Mouse (Mus musculus): Measurements from ENCODE around the gene Myo16. TPM values are rescaled to one million over a fixed set of nuclear protein-coding genes. Genes with fewer than 3 reads are reported as not detected.
A peak's percentile ranks its signal among the peaks of the same experiment; 100 is the strongest.

Gene Myo16
- polyA plus RNA-seq, 1 experiment: 104 TPM

- Histone ChIP-seq H3K27ac (ENCODE audit: insufficient read depth, low read depth, low read length) (no peak overlapping the region), H3K4me3 (ENCODE audit: insufficient read depth, low read depth, low read length) (no peak overlapping the region), H3K4me1 (ENCODE audit: control insufficient read depth, insufficient read depth, low read length) (peaks cover 4% of the 10 kb centered on the region)
- TF ChIP-seq CTCF (IDR thresholded peaks at IDR 0.05; ENCODE audit: insufficient read depth, low read depth, low read length) (no peak), POLR2A (IDR thresholded peaks at IDR 0.05; ENCODE audit: insufficient read depth, low read depth, low read length) (no peak)
- WGBS: 45% methylated on average over 3 of the region's 3 CpGs
These were observed 89.6 kb downstream of the Myo16 start for GRCm38 (mm10) chr8:10243344-10243743.

GRCm38 (mm10) chr8:10249156-10249555, 95.4 kb downstream of the Myo16 start:
- H3K4me1 ChIP-seq (ENCODE audit: control insufficient read depth, insufficient read depth, low read length): peaks cover 13% of the 10 kb centered on the region
- TF ChIP-seq POLR2A (IDR thresholded peaks at IDR 0.05; ENCODE audit: insufficient read depth, low read depth, low read length) (no peak), CTCF (IDR thresholded peaks at IDR 0.05; ENCODE audit: insufficient read depth, low read depth, low read length) (no peak)
- H3K27ac ChIP-seq (ENCODE audit: insufficient read depth, low read depth, low read length): peak overlapping the region; percentile 87
- H3K4me3 ChIP-seq (ENCODE audit: insufficient read depth, low read depth, low read length): peak overlapping the region; percentile 59
- 3% methylated on average over 15 of the region's 15 CpGs for WGBS

- peaks cover 13% of the 10 kb centered on the region for H3K4me1 ChIP-seq (ENCODE audit: control insufficient read depth, insufficient read depth, low read length)
- no peak overlapping the region for H3K27ac ChIP-seq (ENCODE audit: insufficient read depth, low read depth, low read length)
- TF ChIP-seq CTCF (IDR thresholded peaks at IDR 0.05; ENCODE audit: insufficient read depth, low read depth, low read length) (no peak), POLR2A (IDR thresholded peaks at IDR 0.05; ENCODE audit: insufficient read depth, low read depth, low read length) (no peak)
- no peak overlapping the region for H3K4me3 ChIP-seq (ENCODE audit: insufficient read depth, low read depth, low read length)
- WGBS: 56% methylated on average over 2 of the region's 2 CpGs
These were observed 102.0 kb downstream of the Myo16 start for GRCm38 (mm10) chr8:10255741-10256140.

- TF ChIP-seq POLR2A (IDR thresholded peaks at IDR 0.05; ENCODE audit: insufficient read depth, low read depth, low read length): no peak
- no peak for TF ChIP-seq CTCF (IDR thresholded peaks at IDR 0.05; ENCODE audit: insufficient read depth, low read depth, low read length)
- Histone ChIP-seq H3K27ac (ENCODE audit: insufficient read depth, low read depth, low read length) (no peak overlapping the region), H3K4me1 (ENCODE audit: control insufficient read depth, insufficient read depth, low read length) (peaks cover 11% of the 10 kb centered on the region), H3K4me3 (ENCODE audit: insufficient read depth, low read depth, low read length) (no peak overlapping the region)
- WGBS: 81% methylated on average over 3 of the region's 3 CpGs
These were observed 102.9 kb downstream of the Myo16 start for GRCm38 (mm10) chr8:10256563-10256962.

GRCm38 (mm10) chr8:10270094-10270493, 116.4 kb downstream of the Myo16 start:
- Histone ChIP-seq H3K4me3 (ENCODE audit: insufficient read depth, low read depth, low read length) (no peak overlapping the region), H3K4me1 (ENCODE audit: control insufficient read depth, insufficient read depth, low read length) (peaks cover 5% of the 10 kb centered on the region; the same call in 1 of the 2 replicates), H3K27ac (ENCODE audit: insufficient read depth, low read depth, low read length) (no peak overlapping the region)
- no peak for TF ChIP-seq CTCF (IDR thresholded peaks at IDR 0.05; ENCODE audit: insufficient read depth, low read depth, low read length)
- TF ChIP-seq POLR2A (IDR thresholded peaks at IDR 0.05; ENCODE audit: insufficient read depth, low read depth, low read length): no peak
- WGBS: 88% methylated on average over 4 of the region's 4 CpGs

- Histone ChIP-seq H3K27ac (ENCODE audit: insufficient read depth, low read depth, low read length) (no peak overlapping the region), H3K4me3 (ENCODE audit: insufficient read depth, low read depth, low read length) (no peak overlapping the region), H3K4me1 (ENCODE audit: control insufficient read depth, insufficient read depth, low read length) (peaks cover 2% of the 10 kb centered on the region; the same call in 1 of the 2 replicates)
- 75% methylated on average over 4 of the region's 4 CpGs for WGBS
- TF ChIP-seq POLR2A (IDR thresholded peaks at IDR 0.05; ENCODE audit: insufficient read depth, low read depth, low read length) (no peak), CTCF (IDR thresholded peaks at IDR 0.05; ENCODE audit: insufficient read depth, low read depth, low read length) (no peak)
These were observed 138.9 kb downstream of the Myo16 start for GRCm38 (mm10) chr8:10292600-10292999.

- Histone ChIP-seq H3K4me1 (ENCODE audit: control insufficient read depth, insufficient read depth, low read length) (peaks cover 10% of the 10 kb centered on the region), H3K4me3 (ENCODE audit: insufficient read depth, low read depth, low read length) (no peak overlapping the region), H3K27ac (ENCODE audit: insufficient read depth, low read depth, low read length) (no peak overlapping the region)
- 57% methylated on average over 3 of the region's 3 CpGs for WGBS
- TF ChIP-seq CTCF (IDR thresholded peaks at IDR 0.05; ENCODE audit: insufficient read depth, low read depth, low read length) (no peak), POLR2A (IDR thresholded peaks at IDR 0.05; ENCODE audit: insufficient read depth, low read depth, low read length) (no peak)
These were observed 147.1 kb downstream of the Myo16 start for GRCm38 (mm10) chr8:10300797-10301196.

- peak overlapping the region; percentile 20; the same call in 1 of the 2 replicates for H3K27ac ChIP-seq (ENCODE audit: insufficient read depth, low read depth, low read length)
- peaks cover 15% of the 10 kb centered on the region for H3K4me1 ChIP-seq (ENCODE audit: control insufficient read depth, insufficient read depth, low read length)
- TF ChIP-seq POLR2A (IDR thresholded peaks at IDR 0.05; ENCODE audit: insufficient read depth, low read depth, low read length): no peak
- whole genome bisulfite sequencing: 74% methylated on average over 4 of the region's 4 CpGs
- H3K4me3 ChIP-seq (ENCODE audit: insufficient read depth, low read depth, low read length): no peak overlapping the region
These were observed 149.3 kb downstream of the Myo16 start for GRCm38 (mm10) chr8:10303061-10303460.

GRCm38 (mm10) chr8:10303992-10304391, 150.3 kb downstream of the Myo16 start:
- WGBS: 85% methylated on average over 3 of the region's 3 CpGs
- H3K4me3 ChIP-seq (ENCODE audit: insufficient read depth, low read depth, low read length): no peak overlapping the region
- no peak for TF ChIP-seq POLR2A (IDR thresholded peaks at IDR 0.05; ENCODE audit: insufficient read depth, low read depth, low read length)
- TF ChIP-seq CTCF (IDR thresholded peaks at IDR 0.05; ENCODE audit: insufficient read depth, low read depth, low read length): no peak
- H3K27ac ChIP-seq (ENCODE audit: insufficient read depth, low read depth, low read length): no peak overlapping the region
- peaks cover 13% of the 10 kb centered on the region; the same call in 1 of the 2 replicates for H3K4me1 ChIP-seq (ENCODE audit: control insufficient read depth, insufficient read depth, low read length)

- H3K4me3 ChIP-seq (ENCODE audit: insufficient read depth, low read depth, low read length): no peak overlapping the region
- no peak for TF ChIP-seq CTCF (IDR thresholded peaks at IDR 0.05; ENCODE audit: insufficient read depth, low read depth, low read length)
- TF ChIP-seq POLR2A (IDR thresholded peaks at IDR 0.05; ENCODE audit: insufficient read depth, low read depth, low read length): no peak
- H3K4me1 ChIP-seq (ENCODE audit: control insufficient read depth, insufficient read depth, low read length): peaks cover 13% of the 10 kb centered on the region; the same call in 1 of the 2 replicates
- H3K27ac ChIP-seq (ENCODE audit: insufficient read depth, low read depth, low read length): no peak overlapping the region
- 84% methylated on average over 1 of the region's 1 CpGs for WGBS
These were observed 151.0 kb downstream of the Myo16 start for GRCm38 (mm10) chr8:10304721-10305120.
